Mouse (Mus musculus) ES-E14 (cell line): ENCODE results near the gene Nmnat2.

Source experiments
- CHD2 ChIP-seq: IDR thresholded peaks from 2 replicates; pipeline ENCODE4 v1.6.1; 2014; ENCODE audit warnings: mild to moderate bottlenecking, low read depth, low read length, inconsistent platforms
- HCFC1 ChIP-seq: IDR thresholded peaks from 2 replicates; pipeline ENCODE4 v1.6.1; 2012; ENCODE audit warnings: low read length, inconsistent platforms, borderline replicate concordance; ENCODE audit not compliant: insufficient read depth
- ZC3H11A ChIP-seq: IDR thresholded peaks from 2 replicates; pipeline ENCODE4 v1.6.1; 2012; ENCODE audit warnings: low read depth, mild to moderate bottlenecking, inconsistent platforms, low read length, borderline replicate concordance
- ZNF384 ChIP-seq: IDR thresholded peaks from 2 replicates; pipeline ENCODE4 v1.6.1; 2012; ENCODE audit warnings: low read depth, low read length, inconsistent platforms

DNA sequence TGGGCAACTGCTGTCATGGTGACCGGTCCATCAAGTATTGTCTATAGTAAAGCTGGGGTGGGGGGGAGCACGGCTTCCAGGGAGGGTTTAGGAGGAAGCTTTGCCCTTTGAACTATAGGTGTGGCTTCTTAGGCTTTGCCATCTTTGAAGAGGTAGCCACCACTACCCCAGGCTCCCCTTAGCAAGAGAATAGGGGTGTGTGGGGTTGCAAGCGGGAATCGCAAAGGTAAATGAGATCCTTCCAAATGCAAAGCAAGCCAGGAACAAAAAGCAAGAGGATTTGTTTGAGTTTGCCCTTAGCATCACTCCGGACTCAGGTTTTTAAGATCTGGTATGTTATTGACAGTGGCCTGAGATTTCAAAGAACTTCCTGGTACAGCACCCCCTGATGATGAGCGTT lies 140.5 kb downstream of the Nmnat2 start:
- TF ChIP-seq CHD2 (no peak), HCFC1 (no peak), ZC3H11A (no peak), ZNF384 (no peak)
